Mouse (Mus musculus): ENCODE results near the gene Tmem176a. TPM values are rescaled to one million over a fixed set of nuclear protein-coding genes. Genes with fewer than 3 reads are reported as not detected.
"Not testable (repeated sequence)": the region's sequence is repeated elsewhere in the genome, so short reads cannot be mapped to it uniquely, and the experiment has no call there.

The Tmem176a gene
- polyA plus RNA-seq, 1 experiment, result 133 TPM

DNA sequence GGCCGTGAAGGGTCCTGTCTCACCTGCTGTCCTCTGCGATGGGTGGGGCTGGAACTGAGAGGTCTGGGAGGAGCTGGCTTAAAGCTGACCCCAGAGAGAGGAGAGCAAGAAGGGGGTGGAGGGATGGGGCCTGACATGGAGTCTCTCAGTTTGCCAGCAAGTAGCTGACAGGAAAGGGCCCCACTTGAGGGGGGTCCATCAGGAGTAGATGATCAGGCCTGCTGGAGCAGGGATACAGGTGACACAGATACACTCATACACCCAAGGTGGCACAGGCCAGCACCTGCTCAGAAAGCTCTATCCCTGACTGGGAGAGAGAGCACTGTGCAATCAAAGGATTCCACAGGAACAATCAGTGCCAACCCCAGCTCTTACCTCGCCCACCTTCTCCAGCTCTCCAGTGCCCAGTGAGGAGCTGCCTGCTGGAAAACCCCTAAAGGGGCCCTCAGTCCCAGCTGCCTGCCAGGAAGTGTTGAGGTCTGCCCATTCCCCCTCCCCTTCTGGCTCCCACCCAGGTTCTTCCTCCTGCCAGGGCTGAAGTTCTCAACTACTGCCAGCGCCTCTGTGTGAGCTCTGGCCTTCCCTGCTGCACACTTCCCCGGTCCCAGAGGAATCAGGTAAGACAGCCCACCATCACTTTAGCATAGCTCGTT is 380 bp downstream of the Tmem176a start, which contains the start of gene Tmem176b:
Tmem176b (minus strand) TSS at position 524 of the 653 bp plus-strand sequence.
- DNase-seq (ENCODE audit: low read depth, low spot score), result no peak
- 7% methylated on average over 6 of the region's 6 CpGs for WGBS

- WGBS, result 37% methylated on average over 11 of the region's 11 CpGs
- DNase-seq (ENCODE audit: low read depth, low spot score), result no peak
These were observed 1.6 kb downstream of the Tmem176a start for GRCm38 (mm10) chr6:48842111-48842842.

GRCm38 (mm10) chr6:48845086-48845485 is 4.4 kb downstream of the Tmem176a start:
- 86% methylated on average over 4 of the region's 4 CpGs for WGBS
- no peak for DNase-seq (ENCODE audit: low read depth, low spot score)

- DNase-seq (ENCODE audit: low read depth, low spot score), result no peak
- 8% methylated on average over 29 of the region's 29 CpGs for WGBS
These were observed 11.2 kb downstream of the Tmem176a start for GRCm38 (mm10) chr6:48851820-48852491.

DNA sequence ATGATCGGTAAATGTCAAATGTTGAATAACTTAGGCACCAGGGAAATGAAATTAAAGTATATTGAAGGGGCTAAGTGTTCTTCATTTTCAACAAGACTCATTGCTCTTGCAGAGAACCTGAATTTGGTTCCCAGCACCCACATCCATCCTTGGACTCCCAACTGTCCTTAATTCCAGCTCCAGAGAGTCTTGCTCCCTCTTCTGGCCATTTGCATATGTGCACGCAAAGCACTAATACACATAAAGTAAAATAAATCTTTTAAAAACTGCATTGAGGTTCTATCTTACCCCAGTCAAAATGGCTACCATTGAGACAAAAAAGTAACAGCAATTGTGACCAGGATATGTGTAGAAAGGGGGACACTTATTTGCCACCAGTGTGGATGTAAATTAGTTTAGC is 13.4 kb downstream of the Tmem176a start:
- WGBS, result 96% methylated on average over 2 of the region's 2 CpGs
- no peak for DNase-seq (ENCODE audit: low read depth, low spot score)

DNA sequence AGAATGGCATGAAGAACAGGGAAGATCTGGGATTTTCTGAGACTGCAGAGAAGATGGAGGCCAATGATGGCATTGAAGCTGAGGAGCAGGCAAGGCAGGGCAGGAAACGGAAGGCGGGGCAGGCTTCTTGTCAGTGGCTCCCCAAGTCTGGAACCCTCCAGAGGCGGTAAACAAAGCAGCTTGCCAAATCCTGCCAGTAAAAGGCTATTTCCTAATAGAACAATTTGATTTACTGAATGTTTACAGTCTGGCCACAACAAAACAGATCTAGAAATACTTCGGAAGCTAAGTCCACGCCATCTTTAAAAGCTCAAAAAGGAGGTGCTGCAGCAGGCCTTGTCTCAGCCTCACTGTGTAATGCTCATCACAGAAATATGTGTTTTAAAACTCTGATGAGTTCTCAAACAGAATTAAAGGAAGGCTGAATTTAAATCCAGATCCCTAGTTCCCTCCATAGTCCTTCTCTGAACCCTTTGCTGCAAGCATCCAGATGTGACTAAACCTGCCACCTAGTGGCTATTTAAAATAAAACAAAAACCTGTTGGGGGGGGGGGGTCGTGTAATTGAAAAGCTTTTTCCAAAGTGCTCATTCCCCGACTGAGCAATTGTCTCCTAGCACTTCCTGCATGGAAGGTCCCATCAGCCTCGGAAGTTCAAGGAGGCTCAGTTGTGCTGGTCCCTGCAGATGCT is 17.0 kb downstream of the Tmem176a start:
- WGBS, result 32% methylated on average over 8 of the region's 8 CpGs
- no peak for DNase-seq (ENCODE audit: low read depth, low spot score)

- 12% methylated on average over 23 of the region's 23 CpGs for WGBS
- DNase-seq (ENCODE audit: low read depth, low spot score), result no peak
These were observed 19.6 kb downstream of the Tmem176a start for GRCm38 (mm10) chr6:48860130-48860815.

GRCm38 (mm10) chr6:48860851-48861250 is 20.1 kb downstream of the Tmem176a start:
- no peak for DNase-seq (ENCODE audit: low read depth, low spot score)
- WGBS, result 90% methylated on average over 1 of the region's 1 CpGs

DNA sequence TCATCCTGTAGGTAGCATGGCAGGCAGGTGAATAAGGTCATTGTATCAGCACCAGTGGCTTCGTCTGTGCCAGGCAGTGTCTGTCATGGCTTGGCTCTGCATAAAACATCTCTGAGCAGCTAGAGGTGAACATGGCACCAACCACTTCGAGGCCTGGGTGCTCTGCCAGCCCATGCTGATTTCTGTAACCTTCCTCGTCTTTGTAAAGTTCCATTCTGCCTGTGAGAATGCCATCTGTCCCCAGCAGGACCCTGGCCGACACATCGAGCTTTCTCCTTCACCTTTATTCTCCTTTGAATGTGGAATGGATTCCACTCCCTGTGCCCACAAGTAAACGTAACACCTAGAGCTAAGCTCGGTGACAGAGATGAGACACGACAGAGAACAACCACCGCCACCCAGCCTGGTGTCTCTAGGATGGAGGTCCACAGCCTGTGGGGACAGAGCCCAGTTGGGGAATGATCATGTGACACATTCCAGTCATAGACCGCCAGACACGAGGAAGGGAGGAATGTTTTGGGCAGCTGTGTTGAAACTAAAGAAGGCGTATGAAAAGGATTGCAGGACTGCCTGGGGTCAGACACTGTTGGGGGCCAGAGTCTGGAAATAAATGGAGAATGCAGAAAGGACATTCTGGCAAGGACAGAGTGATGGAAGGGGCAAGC is 21.0 kb downstream of the Tmem176a start:
- WGBS, result 88% methylated on average over 12 of the region's 12 CpGs
- no peak for DNase-seq (ENCODE audit: low read depth, low spot score)

GRCm38 (mm10) chr6:48862816-48863215 is 22.1 kb downstream of the Tmem176a start:
- 67% methylated on average over 4 of the region's 4 CpGs for WGBS
- DNase-seq (ENCODE audit: low read depth, low spot score), result no peak

GRCm38 (mm10) chr6:48863488-48863887 is 22.8 kb downstream of the Tmem176a start:
- WGBS, result 42% methylated on average over 7 of the region's 7 CpGs
- no peak for DNase-seq (ENCODE audit: low read depth, low spot score)

- 57% methylated on average over 3 of the region's 3 CpGs for WGBS
- no peak for DNase-seq (ENCODE audit: low read depth, low spot score)
These were observed 23.5 kb downstream of the Tmem176a start for GRCm38 (mm10) chr6:48864181-48864580.

GRCm38 (mm10) chr6:48864723-48865122 is 24.0 kb downstream of the Tmem176a start:
- WGBS, result 26% methylated on average over 3 of the region's 3 CpGs
- DNase-seq (ENCODE audit: low read depth, low spot score), result peak; percentile 83

DNA sequence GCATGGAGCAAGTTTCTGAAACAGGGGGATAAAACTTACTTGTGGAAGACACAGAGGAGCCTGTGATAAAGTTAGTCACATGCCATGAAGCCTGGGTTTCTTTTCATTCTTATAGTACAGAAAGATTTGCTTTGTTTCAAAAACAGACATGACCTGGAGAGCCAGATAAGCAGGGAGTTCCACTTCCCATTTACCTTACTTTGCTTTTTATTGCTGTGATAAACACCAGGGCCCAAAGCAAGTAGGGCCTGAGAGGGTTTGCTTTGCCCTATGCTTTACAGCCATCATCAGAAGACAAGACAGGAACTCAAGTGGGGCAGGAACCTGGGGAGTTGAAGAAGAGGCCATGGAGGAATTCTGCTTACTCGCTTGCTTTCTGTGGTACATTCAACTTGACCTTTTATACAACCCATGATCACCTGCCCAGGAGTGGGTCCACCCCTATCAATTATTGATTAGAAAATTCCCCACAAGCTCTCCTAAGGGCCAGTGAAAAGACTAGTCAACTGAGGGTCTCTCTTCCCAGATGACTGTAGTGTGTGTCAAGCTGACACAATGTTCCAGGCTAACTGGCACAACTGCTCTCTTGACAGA is 24.5 kb downstream of the Tmem176a start:
- WGBS, result 39% methylated on average over 1 of the region's 1 CpGs
- DNase-seq (ENCODE audit: low read depth, low spot score), result no peak

DNA sequence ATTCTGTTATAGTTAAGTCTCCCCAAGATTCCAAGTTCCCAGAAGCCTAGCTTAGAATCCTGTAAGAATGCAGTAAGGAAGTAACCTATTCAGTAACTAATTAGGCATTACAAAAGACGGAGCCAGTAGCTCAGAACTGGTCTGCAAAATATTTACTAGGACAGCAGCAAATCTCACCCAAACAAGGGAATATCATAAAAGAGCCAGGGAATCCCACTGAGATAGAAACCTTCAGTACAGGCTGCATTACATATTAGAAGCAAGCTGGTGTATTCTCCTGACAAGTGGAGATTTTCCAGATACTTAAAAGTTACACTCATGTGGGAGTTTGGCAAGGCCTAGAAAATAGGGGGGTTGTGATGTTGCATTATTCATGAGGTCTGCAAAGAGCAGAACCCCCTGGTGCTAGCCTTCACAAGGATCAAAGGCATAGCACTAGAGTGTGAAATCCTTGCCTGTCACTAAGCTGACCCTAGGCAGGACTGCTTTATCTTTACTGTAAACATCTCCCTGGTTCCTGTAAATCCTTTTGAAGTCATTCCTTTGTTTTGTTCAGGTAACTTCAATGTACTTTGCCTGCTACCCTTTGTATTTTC is 25.7 kb downstream of the Tmem176a start:
- WGBS, result 25% methylated on average over 1 of the region's 1 CpGs
- not testable (repeated sequence) for DNase-seq (ENCODE audit: low read depth, low spot score)

- no peak for DNase-seq (ENCODE audit: low read depth, low spot score)
These were observed 26.4 kb downstream of the Tmem176a start for GRCm38 (mm10) chr6:48867158-48867557.

GRCm38 (mm10) chr6:48869774-48870173 is 29.1 kb downstream of the Tmem176a start:
- DNase-seq (ENCODE audit: low read depth, low spot score), result no peak
- 58% methylated on average over 2 of the region's 2 CpGs for WGBS

More at GRCm38 (mm10) chr6:48867158-48867557, 26.4 kb downstream of the Tmem176a start:
- 91% methylated on average over 4 of the region's 4 CpGs for WGBS

DNA sequence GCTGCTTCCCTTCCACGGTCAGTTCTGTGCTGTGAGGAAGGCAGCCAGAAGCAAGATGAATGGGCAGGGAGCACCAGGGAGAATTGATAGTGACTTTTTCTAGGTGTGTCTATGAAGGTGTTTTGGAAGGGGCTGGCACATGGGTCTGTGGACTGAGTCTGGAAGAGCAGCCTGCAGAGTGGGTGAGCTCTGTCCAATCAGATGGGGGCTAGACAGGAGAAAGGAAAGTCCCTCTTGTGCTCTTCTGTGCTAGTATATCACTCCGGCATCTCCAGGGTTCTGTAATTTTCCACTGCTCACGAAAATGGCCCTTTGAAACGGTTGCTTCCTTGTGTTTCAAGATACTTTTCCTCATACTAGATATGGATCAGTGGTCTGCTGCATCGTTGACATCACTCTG is 31.9 kb downstream of the Tmem176a start, which contains the start of gene Aoc1:
Aoc1 (plus strand) TSS at position 301 of the 400 bp plus-strand sequence.
- WGBS, result 77% methylated on average over 5 of the region's 5 CpGs
- no peak for DNase-seq (ENCODE audit: low read depth, low spot score)

Data from large intestine, adult 2 months (tissue).